Mouse (Mus musculus) bone marrow macrophage, adult 2 months (primary cell): ENCODE results near the gene Gpld1. TPM values are rescaled to one million over a fixed set of nuclear protein-coding genes. Genes with fewer than 3 reads are reported as not detected.
A peak's percentile ranks its signal among the peaks of the same experiment; 100 is the strongest.

ENCODE experiments used
- H3K27ac ChIP-seq: 2 replicates; pipeline ENCODE4 v1.5.1; 2012; ENCODE audit warnings: low read depth, low read length; ENCODE audit not compliant: insufficient read depth
- H3K4me1 ChIP-seq: 2 replicates; pipeline ENCODE4 v1.6.1; 2012; ENCODE audit warnings: low read length; ENCODE audit not compliant: control insufficient read depth, insufficient read depth
- H3K4me3 ChIP-seq: 2 replicates; pipeline ENCODE4 v1.5.1; 2012; ENCODE audit warnings: mild to moderate bottlenecking, low read length, moderate library complexity; ENCODE audit not compliant: insufficient read depth
- CTCF ChIP-seq: IDR thresholded peaks from 2 replicates; pipeline ENCODE4 v1.5.1; 2012; ENCODE audit warnings: low read depth, mild to moderate bottlenecking, low read length, moderate library complexity
- POLR2A ChIP-seq: IDR thresholded peaks from 2 replicates; pipeline ENCODE4 v1.6.1; 2012; ENCODE audit warnings: mild to moderate bottlenecking, low read depth, low read length, borderline replicate concordance
- polyA plus RNA-seq: library from polyadenylated mRNA; stranded (reverse); fragments of >200 nt; gene quantifications from 2 replicates; pipeline ENCODE4 v1.2.4, GENCODE M21; 2012; ENCODE audit not compliant: missing spikeins, insufficient read depth, insufficient read length

Gpld1 gene
- polyA plus RNA-seq, 1 experiment, result not detected

GRCm38 (mm10) chr13:25018316-25018715 lies 75.4 kb downstream of the Gpld1 start:
- Histone ChIP-seq H3K4me3 (no peak overlapping the region), H3K4me1 (peaks cover 7% of the 10 kb centered on the region)
- TF ChIP-seq CTCF (no peak), POLR2A (no peak)

GRCm38 (mm10) chr13:25019793-25020539 lies 77.0 kb downstream of the Gpld1 start, which contains the start of gene Mrs2:
Gene Mrs2, minus strand, starts transcription at chr13:25020379.
- H3K4me3 ChIP-seq, result peak within 1 kb of the TSS; percentile 83
- peaks cover 7% of the 10 kb centered on the region for H3K4me1 ChIP-seq
- TF ChIP-seq POLR2A (no peak), CTCF (no peak)
- peak within 1 kb of the TSS; percentile 55 for H3K27ac ChIP-seq

More at GRCm38 (mm10) chr13:25018316-25018715, 75.4 kb downstream of the Gpld1 start:
- no peak overlapping the region for H3K27ac ChIP-seq

- Histone ChIP-seq H3K4me1 (peaks cover 7% of the 10 kb centered on the region), H3K27ac (peak overlapping the region; percentile 55), H3K4me3 (peak overlapping the region; percentile 83)
- TF ChIP-seq CTCF, result no peak
- TF ChIP-seq POLR2A, result no peak
Observed at GRCm38 (mm10) chr13:25020540-25020892, 77.6 kb downstream of the Gpld1 start.

GRCm38 (mm10) chr13:25022386-25022785 lies 79.4 kb downstream of the Gpld1 start:
- no peak overlapping the region for H3K27ac ChIP-seq
- no peak for TF ChIP-seq CTCF
- no peak overlapping the region for H3K4me3 ChIP-seq
- peaks cover 4% of the 10 kb centered on the region for H3K4me1 ChIP-seq

GRCm38 (mm10) chr13:25023129-25023528 lies 80.2 kb downstream of the Gpld1 start:
- no peak for TF ChIP-seq POLR2A
- TF ChIP-seq CTCF, result no peak
- Histone ChIP-seq H3K27ac (no peak overlapping the region), H3K4me3 (no peak overlapping the region)

GRCm38 (mm10) chr13:25024655-25025054 lies 81.7 kb downstream of the Gpld1 start:
- no peak for TF ChIP-seq CTCF
- TF ChIP-seq POLR2A, result no peak
- Histone ChIP-seq H3K4me1 (peaks cover 2% of the 10 kb centered on the region), H3K27ac (no peak overlapping the region), H3K4me3 (no peak overlapping the region)

More at GRCm38 (mm10) chr13:25023129-25023528, 80.2 kb downstream of the Gpld1 start:
- H3K4me1 ChIP-seq, result peaks cover 4% of the 10 kb centered on the region

GRCm38 (mm10) chr13:25026409-25027113 lies 83.6 kb downstream of the Gpld1 start:
- TF ChIP-seq POLR2A, result no peak
- no peak for TF ChIP-seq CTCF
- H3K4me1 ChIP-seq, result no peaks in the 10 kb centered on the region
- no peak overlapping the region for H3K27ac ChIP-seq
- no peak overlapping the region for H3K4me3 ChIP-seq

GRCm38 (mm10) chr13:25027114-25027425 lies 84.1 kb downstream of the Gpld1 start:
- H3K27ac ChIP-seq, result no peak overlapping the region
- TF ChIP-seq CTCF (no peak), POLR2A (no peak)
- H3K4me1 ChIP-seq, result no peaks in the 10 kb centered on the region
- H3K4me3 ChIP-seq, result no peak overlapping the region

- no peaks in the 10 kb centered on the region for H3K4me1 ChIP-seq
- no peak for TF ChIP-seq POLR2A
- TF ChIP-seq CTCF, result no peak
- no peak overlapping the region for H3K27ac ChIP-seq
- no peak overlapping the region for H3K4me3 ChIP-seq
Observed at GRCm38 (mm10) chr13:25039488-25039887, 96.5 kb downstream of the Gpld1 start.

Other genes starting within 250 kb of the Gpld1 start
- gene Armh2, start 201.9 kb upstream of the Gpld1 start, polyA plus RNA-seq, result not detected in 2 replicates
- gene Gmnn, start 181.2 kb upstream of the Gpld1 start, polyA plus RNA-seq, result 64.6 and 76.6 TPM in 2 replicates
- 575 and 610 TPM in 2 replicates for gene BC005537, start 141.5 kb upstream of the Gpld1 start, polyA plus RNA-seq
- 81.0 and 91.3 TPM in 2 replicates for gene Acot13, start 111.6 kb upstream of the Gpld1 start, polyA plus RNA-seq
- gene Tdp2, start 111.5 kb upstream of the Gpld1 start, polyA plus RNA-seq, result 29.0 and 36.4 TPM in 2 replicates
- gene D130043K22Rik, start 98.0 kb upstream of the Gpld1 start, polyA plus RNA-seq, result not detected in 2 replicates
- 0.32 and 0.37 TPM in 2 replicates for gene Aldh5a1, start 5.5 kb upstream of the Gpld1 start, polyA plus RNA-seq
- 11.3 and 15.8 TPM in 2 replicates for gene Mrs2, start 77.2 kb downstream of the Gpld1 start, polyA plus RNA-seq
- not detected in 2 replicates for gene Dcdc2a, start 112.9 kb downstream of the Gpld1 start, polyA plus RNA-seq